Mouse (Mus musculus): ENCODE data around the gene Cdk9. TPM values are rescaled to one million over a fixed set of nuclear protein-coding genes. Genes with fewer than 3 reads are reported as not detected.

The Cdk9 gene
- 18.5 TPM for polyA plus RNA-seq (2014; fragmentation: Illumina TruSeq; extraction: RNeasy Lipid Tissue Mini Kit (QIAGEN cat#74804); ENCODE audit: low read depth, low replicate concordance)

GRCm38 (mm10) chr2:32712934-32713817 lies at the start of gene Cdk9:
Cdk9 (minus strand) TSS chr2:32713076.

GRCm38 (mm10) chr2:32757056-32757845 lies 44.4 kb upstream of the Cdk9 start, which contains the start of gene Tor2a:
Tor2a (plus strand) TSS chr2:32757234.

GRCm38 (mm10) chr2:32740916-32741272 lies 28.0 kb upstream of the Cdk9 start, which contains the start of gene 6330409D20Rik:
6330409D20Rik (minus strand) TSS chr2:32741016.

DNA sequence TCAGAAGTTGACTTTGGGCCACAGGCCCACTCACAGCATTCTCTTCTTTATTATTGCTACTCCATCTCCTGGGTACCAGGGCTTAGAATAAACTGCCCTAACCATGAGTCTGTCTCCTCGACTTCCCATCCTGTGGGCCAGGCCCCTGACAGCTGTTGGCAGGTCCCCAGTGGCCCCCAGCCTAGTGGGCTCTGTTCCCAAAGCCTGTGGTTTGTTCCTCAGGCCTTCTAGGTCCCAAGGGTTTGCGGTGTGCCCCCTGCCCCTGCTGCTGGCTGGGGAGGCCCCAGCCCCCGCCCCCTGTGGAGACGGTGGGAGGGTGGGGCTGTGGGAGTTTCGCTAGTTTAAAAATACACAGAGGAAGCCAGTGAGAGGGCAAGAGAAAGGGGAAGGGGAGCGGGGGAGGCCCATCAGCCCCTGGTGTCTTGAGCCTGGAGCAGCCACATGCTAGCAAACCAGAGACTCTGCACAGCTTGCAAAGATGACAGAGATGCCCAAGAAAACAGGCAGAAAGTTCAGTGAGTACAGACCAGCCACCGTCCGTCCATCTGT lies 7.9 kb upstream of the Cdk9 start, which contains the start of gene Sh2d3c:
Gene Sh2d3c (plus strand): TSS at position 375 of the 549 bp plus-strand sequence.

DNA sequence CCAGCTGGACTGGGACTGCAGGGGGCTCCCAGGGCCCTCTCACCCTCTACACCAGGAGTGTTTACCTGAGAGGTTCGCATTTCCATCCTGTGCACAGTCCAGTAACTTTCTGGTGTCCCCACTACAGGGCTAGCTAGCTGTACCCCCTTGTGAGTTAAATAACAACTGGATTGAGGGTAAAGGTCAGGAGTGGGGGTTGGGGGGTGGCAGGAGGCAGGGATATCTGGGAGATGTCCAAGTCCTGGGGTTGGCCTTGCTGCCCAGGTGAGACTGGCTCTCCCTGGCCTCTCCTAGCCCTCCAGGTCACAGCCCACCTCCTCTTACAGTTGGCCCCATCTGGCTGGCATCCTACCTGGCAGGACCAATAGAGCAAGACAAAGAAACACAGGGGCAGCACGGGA lies 8.9 kb downstream of the Cdk9 start, which contains the start of gene Fpgs:
Gene Fpgs (minus strand): TSS at position 125 of the 401 bp plus-strand sequence.

Other genes with a start within 250 kb of the Cdk9 start
- gene Fam102a, start 177.7 kb downstream of the Cdk9 start, polyA plus RNA-seq (2014; fragmentation: Illumina TruSeq; extraction: RNeasy Lipid Tissue Mini Kit (QIAGEN cat#74804); ENCODE audit: low read depth, low replicate concordance), result 3.7 TPM
- gene Dpm2, start 142.2 kb downstream of the Cdk9 start, polyA plus RNA-seq (2014; fragmentation: Illumina TruSeq; extraction: RNeasy Lipid Tissue Mini Kit (QIAGEN cat#74804); ENCODE audit: low read depth, low replicate concordance), result 3.4 TPM
- not detected for gene Pip5kl1, start 138.3 kb downstream of the Cdk9 start, polyA plus RNA-seq (2014; fragmentation: Illumina TruSeq; extraction: RNeasy Lipid Tissue Mini Kit (QIAGEN cat#74804); ENCODE audit: low read depth, low replicate concordance)
- gene 9430097D07Rik, start 137.4 kb downstream of the Cdk9 start, polyA plus RNA-seq (2014; fragmentation: Illumina TruSeq; extraction: RNeasy Lipid Tissue Mini Kit (QIAGEN cat#74804); ENCODE audit: low read depth, low replicate concordance), result not detected
- 0.13 TPM for gene St6galnac4, start 126.0 kb downstream of the Cdk9 start, polyA plus RNA-seq (2014; fragmentation: Illumina TruSeq; extraction: RNeasy Lipid Tissue Mini Kit (QIAGEN cat#74804); ENCODE audit: low read depth, low replicate concordance)
- 9.5 TPM for gene St6galnac6, start 113.4 kb downstream of the Cdk9 start, polyA plus RNA-seq (2014; fragmentation: Illumina TruSeq; extraction: RNeasy Lipid Tissue Mini Kit (QIAGEN cat#74804); ENCODE audit: low read depth, low replicate concordance)
- gene Ak1, start 91.3 kb downstream of the Cdk9 start, polyA plus RNA-seq (2014; fragmentation: Illumina TruSeq; extraction: RNeasy Lipid Tissue Mini Kit (QIAGEN cat#74804); ENCODE audit: low read depth, low replicate concordance), result not detected
- 2.6 TPM for gene Eng, start 66.5 kb downstream of the Cdk9 start, polyA plus RNA-seq (2014; fragmentation: Illumina TruSeq; extraction: RNeasy Lipid Tissue Mini Kit (QIAGEN cat#74804); ENCODE audit: low read depth, low replicate concordance)
- gene Fpgs, start 8.9 kb downstream of the Cdk9 start, polyA plus RNA-seq (2014; fragmentation: Illumina TruSeq; extraction: RNeasy Lipid Tissue Mini Kit (QIAGEN cat#74804); ENCODE audit: low read depth, low replicate concordance), result 20.6 TPM
- 0.11 TPM for gene Sh2d3c, start 8.0 kb upstream of the Cdk9 start, polyA plus RNA-seq (2014; fragmentation: Illumina TruSeq; extraction: RNeasy Lipid Tissue Mini Kit (QIAGEN cat#74804); ENCODE audit: low read depth, low replicate concordance)
- not detected for gene 6330409D20Rik, start 27.9 kb upstream of the Cdk9 start, polyA plus RNA-seq (2014; fragmentation: Illumina TruSeq; extraction: RNeasy Lipid Tissue Mini Kit (QIAGEN cat#74804); ENCODE audit: low read depth, low replicate concordance)
- gene Tor2a, start 44.2 kb upstream of the Cdk9 start, polyA plus RNA-seq (2014; fragmentation: Illumina TruSeq; extraction: RNeasy Lipid Tissue Mini Kit (QIAGEN cat#74804); ENCODE audit: low read depth, low replicate concordance), result 2.4 TPM
- gene Ttc16, start 62.6 kb upstream of the Cdk9 start, polyA plus RNA-seq (2014; fragmentation: Illumina TruSeq; extraction: RNeasy Lipid Tissue Mini Kit (QIAGEN cat#74804); ENCODE audit: low read depth, low replicate concordance), result not detected
- gene Ptrh1, start 62.7 kb upstream of the Cdk9 start, polyA plus RNA-seq (2014; fragmentation: Illumina TruSeq; extraction: RNeasy Lipid Tissue Mini Kit (QIAGEN cat#74804); ENCODE audit: low read depth, low replicate concordance), result not detected
- not detected for gene Cfap157, start 71.4 kb upstream of the Cdk9 start, polyA plus RNA-seq (2014; fragmentation: Illumina TruSeq; extraction: RNeasy Lipid Tissue Mini Kit (QIAGEN cat#74804); ENCODE audit: low read depth, low replicate concordance)
- gene Stxbp1, start 134.2 kb upstream of the Cdk9 start, polyA plus RNA-seq (2014; fragmentation: Illumina TruSeq; extraction: RNeasy Lipid Tissue Mini Kit (QIAGEN cat#74804); ENCODE audit: low read depth, low replicate concordance), result 0.74 TPM
- gene Fam129b, start 163.0 kb upstream of the Cdk9 start, polyA plus RNA-seq (2014; fragmentation: Illumina TruSeq; extraction: RNeasy Lipid Tissue Mini Kit (QIAGEN cat#74804); ENCODE audit: low read depth, low replicate concordance), result 0.42 TPM
- gene Rpl12, start 248.5 kb upstream of the Cdk9 start, polyA plus RNA-seq (2014; fragmentation: Illumina TruSeq; extraction: RNeasy Lipid Tissue Mini Kit (QIAGEN cat#74804); ENCODE audit: low read depth, low replicate concordance), result 122 TPM
- gene Lrsam1, start 248.5 kb upstream of the Cdk9 start, polyA plus RNA-seq (2014; fragmentation: Illumina TruSeq; extraction: RNeasy Lipid Tissue Mini Kit (QIAGEN cat#74804); ENCODE audit: low read depth, low replicate concordance), result 2.0 TPM

All from liver, adult 10 weeks (tissue).